Mouse (Mus musculus) Patski (cell line): Measurements from ENCODE around the gene Gpx8. TPM values are rescaled to one million over a fixed set of nuclear protein-coding genes. Genes with fewer than 3 reads are reported as not detected.

ENCODE experiments used
- ATAC-seq: fragments of 100-300 bp; one replicate; pipeline ENCODE4 v1.8.0; 2021
- CTCF ChIA-PET: fragments of 350-600 bp; sonication (Branson Sonifier 250); formaldehyde crosslinking; loops from one replicate; lab custom pipeline; 2022; ENCODE audit warnings: inconsistent platforms; lab: Charles Lee
- POLR2A ChIA-PET: fragments of 350-600 bp; sonication (Branson Sonifier 250); formaldehyde crosslinking; loops from one replicate; lab custom pipeline; 2022; ENCODE audit warnings: antibody characterized with exemption, inconsistent platforms; lab: Charles Lee
- DNase-seq: peaks from one replicate; pipeline ENCODE4 v3.0.0-alpha.2; 2011; ENCODE audit warnings: low read depth, low spot score
- H3K27me3 ChIP-seq: fragments of 371-371 bp; one replicate; pipeline ENCODE4 v1.5.1; 2021
- CTCF ChIP-seq: fragments of 100-300 bp; IDR thresholded peaks from one replicate; pipeline ENCODE4 v1.5.1; 2021
- in situ Hi-C: fragments of 300-500 bp; cut with MboI; formaldehyde crosslinking; loops from 3 replicates; pipeline ENCODE4 v1.11.1; 2018; ENCODE audit warnings: low pct_unique_long_range_greater_than_20kb, mixed read lengths
- polyA plus RNA-seq: library from polyadenylated mRNA; unstranded; gene quantifications from one replicate; pipeline ENCODE4 v1.2.3, GENCODE M21; 2021

The Gpx8 gene
- polyA plus RNA-seq, 1 experiment from 2014 or later = 105 TPM

DNA sequence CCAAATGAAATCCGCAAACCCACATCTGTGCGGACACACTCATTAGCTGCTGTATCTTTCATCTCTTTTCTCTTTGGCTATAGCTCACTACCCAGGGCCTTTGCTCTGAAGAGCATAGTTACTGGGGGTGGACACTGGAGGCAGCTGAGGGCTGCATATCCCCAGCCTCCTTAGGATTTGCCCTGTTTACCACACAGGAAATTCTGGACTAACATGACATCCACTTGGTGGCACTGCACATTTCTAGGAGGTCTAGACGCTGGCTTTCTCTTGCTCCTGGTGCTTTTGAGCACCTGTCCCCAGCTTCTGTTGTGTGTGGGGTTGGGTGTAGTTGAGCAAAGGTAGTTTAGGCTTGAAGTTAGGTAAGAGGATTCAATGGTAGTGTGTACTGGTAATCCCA lies 1.4 kb upstream of the Gpx8 start:
- ATAC-seq = no peak
- in situ Hi-C loops = loop anchor here (5.0 kb wide), 1 partner anchor 570 kb away; the partner anchor contains the start of gene Snx18
- DNase-seq = no peak
- H3K27me3 ChIP-seq = no peaks in the 10 kb centered on the region
- POLR2A ChIA-PET = no interaction called here
- CTCF ChIA-PET = interaction anchor here (1.0 to 4.9 kb wide), 2 partner anchors 11 to 217 kb away, joined by 5 to 25 read pairs; no protein-coding TSS in a partner anchor
- TF ChIP-seq CTCF = no peak

DNA sequence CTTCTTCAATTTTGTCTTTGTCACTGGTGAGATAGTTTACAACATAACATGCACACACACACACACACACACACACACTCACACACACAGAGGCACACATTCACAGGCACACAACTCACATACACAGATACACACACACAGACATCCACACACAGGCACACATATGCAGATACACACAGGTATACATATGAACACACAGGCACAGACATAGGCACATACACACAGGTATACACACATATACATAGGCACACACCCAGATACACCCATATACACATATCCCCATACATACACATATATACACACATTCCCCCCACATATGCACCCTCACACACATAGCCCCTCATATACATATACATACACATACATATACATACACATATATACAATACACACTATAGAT lies 808 bp upstream of the Gpx8 start:
- no peak for TF ChIP-seq CTCF
- in situ Hi-C loops = loop anchor here (5.0 kb wide), 1 partner anchor 570 kb away; the partner anchor contains the start of gene Snx18
- no peaks in the 10 kb centered on the region for H3K27me3 ChIP-seq
- no peak for ATAC-seq
- POLR2A ChIA-PET = no interaction called here
- CTCF ChIA-PET = interaction anchor here (1.6 to 4.9 kb wide), 3 partner anchors 10 to 219 kb away, joined by 13 to 35 read pairs (median 25); no protein-coding TSS in a partner anchor
- DNase-seq = no peak

DNA sequence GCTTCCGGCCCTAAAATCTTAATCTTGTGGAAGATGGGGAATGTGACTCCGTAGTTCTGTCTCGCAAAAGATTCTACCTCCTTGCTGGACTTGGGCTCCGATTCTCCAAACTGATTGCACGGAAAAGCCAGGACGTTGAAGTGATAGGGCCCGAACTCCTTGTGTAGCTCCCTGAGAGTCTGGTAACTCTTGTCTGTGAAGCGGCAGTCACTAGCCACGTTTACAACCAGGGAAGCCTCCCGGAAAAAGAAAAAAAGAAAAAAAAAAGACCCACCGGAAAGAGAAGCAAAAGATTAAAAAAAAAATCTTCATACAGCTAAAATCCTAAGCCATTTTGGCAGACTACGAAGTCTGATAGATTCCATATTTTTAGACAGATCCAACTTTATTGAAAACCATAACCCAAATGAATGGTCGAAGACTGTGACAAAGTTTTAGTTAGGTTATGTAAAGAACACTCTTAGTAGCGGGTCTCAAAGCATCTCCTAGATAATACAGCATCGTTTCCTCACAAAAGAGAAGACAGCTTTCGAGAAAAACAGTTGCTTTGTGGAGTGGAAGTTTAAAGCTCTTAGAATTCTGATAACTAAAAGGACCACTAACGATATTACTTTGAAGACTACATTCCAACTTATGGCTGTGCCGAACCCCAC lies 626 bp downstream of the Gpx8 start:
- ATAC-seq = no peak
- H3K27me3 ChIP-seq = no peaks in the 10 kb centered on the region
- no peak for TF ChIP-seq CTCF
- ChIA-PET POLR2A (interaction anchor here (0.6 to 0.7 kb wide), 4 partner anchors 13 to 1709 kb away, joined by 3 to 7 read pairs (median 4); no protein-coding TSS in a partner anchor), CTCF (interaction anchor here (0.6 to 4.9 kb wide), 12 partner anchors 9 to 573 kb away, joined by 3 to 35 read pairs (median 3); partner anchors contain the start of gene Snx18)
- no peak for DNase-seq
- in situ Hi-C loops = loop anchor here (5.0 kb wide), 1 partner anchor 572 kb away; the partner anchor contains the start of gene Snx18

DNA sequence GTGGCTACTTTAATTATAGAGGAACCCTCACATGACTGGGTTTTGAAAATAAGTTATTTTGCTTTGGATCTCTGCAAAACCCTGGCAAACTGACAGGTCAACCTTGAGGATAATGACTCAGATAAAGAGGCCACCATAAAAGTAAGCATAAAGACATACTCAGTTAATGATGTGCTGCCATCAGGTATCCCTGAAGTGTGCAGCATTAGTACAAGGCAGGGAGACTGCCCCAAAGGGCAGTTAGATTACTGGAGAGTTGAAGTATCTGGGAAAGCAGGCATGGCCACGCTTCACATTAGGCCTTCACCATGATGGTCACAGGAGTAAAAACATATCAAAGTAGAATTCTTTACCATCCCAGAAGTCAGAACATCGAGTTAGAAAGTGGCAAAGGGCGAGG lies 1.3 kb downstream of the Gpx8 start:
- POLR2A ChIA-PET = no interaction called here

DNA sequence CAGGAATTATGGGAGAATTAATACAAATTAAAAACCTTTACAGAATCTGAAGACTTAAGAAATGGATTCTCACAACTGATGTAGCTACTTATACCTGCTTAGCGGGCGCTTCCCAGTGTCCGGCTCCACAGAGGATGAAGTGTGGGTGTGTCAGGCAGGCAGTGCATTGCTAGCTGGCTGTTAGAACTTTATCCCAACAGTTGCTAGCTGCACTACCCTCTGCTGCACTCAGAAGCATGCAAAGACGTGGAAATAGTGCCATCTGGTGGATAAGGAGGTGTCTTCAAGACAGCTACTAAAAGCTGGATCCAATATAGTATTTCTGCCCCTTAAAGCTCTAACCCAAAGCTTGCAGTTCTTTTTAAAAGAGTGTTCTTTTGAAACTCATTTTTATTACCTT lies 10.4 kb downstream of the Gpx8 start:
- ChIA-PET POLR2A (no interaction called here), CTCF (interaction anchor here (0.6 to 3.3 kb wide), 15 partner anchors 11 to 362 kb away, joined by 3 to 25 read pairs (median 4); partner anchors contain the start of genes Dhx29, Gpx8 and Mtrex)
- H3K27me3 ChIP-seq = no peaks in the 10 kb centered on the region
- in situ Hi-C loops = loop anchor here (5.0 kb wide), 3 partner anchors 49 to 364 kb away; partner anchors contain the start of genes Ccno, Dhx29 and Mtrex
- TF ChIP-seq CTCF = peak; percentile 86
- peak; percentile 85 for ATAC-seq
- peak; percentile 51 for DNase-seq

More for the DNA sequence above, 1.3 kb downstream of the Gpx8 start:
- no peaks in the 10 kb centered on the region for H3K27me3 ChIP-seq
- no peak for ATAC-seq
- TF ChIP-seq CTCF = no peak
- CTCF ChIA-PET = interaction anchor here (1.1 to 4.9 kb wide), 4 partner anchors 8 to 221 kb away, joined by 3 to 35 read pairs (median 14); no protein-coding TSS in a partner anchor
- in situ Hi-C loops = loop anchor here (5.0 kb wide), 1 partner anchor 572 kb away; the partner anchor contains the start of gene Snx18
- no peak for DNase-seq

DNA sequence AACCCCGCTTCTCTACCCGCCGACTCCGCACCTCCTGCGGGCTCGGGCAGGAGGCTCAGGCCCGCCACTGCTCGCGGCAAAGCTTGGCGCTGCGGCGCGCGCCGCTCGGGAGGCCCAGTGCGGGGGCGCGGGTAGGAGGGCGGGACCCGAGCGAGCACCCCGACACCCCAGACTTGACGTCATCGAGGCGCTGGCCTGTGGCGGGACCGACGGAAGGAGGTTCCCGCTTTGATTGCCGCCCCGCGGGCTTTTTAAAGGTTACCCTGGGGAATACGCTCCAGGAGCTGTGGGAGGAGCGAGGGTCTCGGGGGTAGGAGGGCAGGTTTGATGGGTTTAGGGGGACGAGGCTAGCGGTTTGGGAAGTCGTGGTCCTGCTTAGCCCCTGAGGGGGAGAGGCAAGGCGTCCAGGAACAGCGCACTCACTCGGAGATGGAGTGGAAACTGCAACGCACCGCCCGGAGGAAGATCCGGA lies 11.2 kb downstream of the Gpx8 start, which contains the start of gene Cdc20b:
Cdc20b (plus strand) TSS at position 162 of the 472 bp plus-strand sequence.
- ChIA-PET CTCF (interaction anchor here (3.1 kb wide), 1 partner anchor 107 kb away, joined by 9 read pairs; the partner anchor contains the start of genes Dhx29 and Mtrex), POLR2A (no interaction called here)
- ATAC-seq (peak; percentile 37), DNase-seq (no peak)
- no peak for TF ChIP-seq CTCF
- H3K27me3 ChIP-seq = peaks cover 2% of the 10 kb centered on the region
- in situ Hi-C loops = loop anchor here (5.0 kb wide), 3 partner anchors 48 to 363 kb away; partner anchors contain the start of genes Ccno, Dhx29 and Mtrex

DNA sequence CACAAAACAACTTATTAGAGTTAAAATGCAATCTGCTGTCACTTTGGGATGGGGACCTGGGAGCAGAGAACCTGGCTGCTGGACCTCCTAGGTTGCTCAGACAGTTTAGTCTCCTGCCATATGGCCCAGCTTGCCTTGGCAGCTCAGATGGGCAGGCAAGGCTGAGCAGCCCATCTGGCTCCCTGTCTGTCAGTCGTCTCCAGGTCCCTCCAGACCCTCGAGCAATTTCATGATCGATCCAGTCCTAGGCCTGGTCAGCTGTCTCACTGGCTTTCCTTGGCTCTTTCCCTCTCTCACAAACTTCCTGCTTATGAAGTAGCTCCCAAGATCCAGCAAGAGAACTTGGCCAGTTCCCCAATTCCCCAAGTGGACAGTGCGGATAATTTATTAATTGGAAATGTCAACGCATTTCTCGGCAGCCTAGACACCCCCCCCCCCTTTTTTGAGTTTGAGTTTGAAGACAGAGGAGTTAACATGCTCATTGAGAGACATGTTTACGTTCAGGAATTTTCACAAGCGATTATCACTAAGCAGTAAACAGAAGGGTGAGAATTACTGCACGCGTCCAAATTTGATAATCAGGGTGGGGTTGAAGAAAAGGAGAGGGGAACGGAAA lies 11.8 kb downstream of the Gpx8 start:
- in situ Hi-C loops = no loop called here
- ChIA-PET POLR2A (interaction anchor here (0.6 to 0.7 kb wide), 2 partner anchors 54 to 373 kb away, joined by 3 to 4 read pairs; no protein-coding TSS in a partner anchor), CTCF (interaction anchor here (3.1 kb wide), 1 partner anchor 107 kb away, joined by 9 read pairs; the partner anchor contains the start of genes Dhx29 and Mtrex)
- peaks cover 5% of the 10 kb centered on the region for H3K27me3 ChIP-seq
- TF ChIP-seq CTCF = no peak
- DNase-seq (no peak), ATAC-seq (no peak)

DNA sequence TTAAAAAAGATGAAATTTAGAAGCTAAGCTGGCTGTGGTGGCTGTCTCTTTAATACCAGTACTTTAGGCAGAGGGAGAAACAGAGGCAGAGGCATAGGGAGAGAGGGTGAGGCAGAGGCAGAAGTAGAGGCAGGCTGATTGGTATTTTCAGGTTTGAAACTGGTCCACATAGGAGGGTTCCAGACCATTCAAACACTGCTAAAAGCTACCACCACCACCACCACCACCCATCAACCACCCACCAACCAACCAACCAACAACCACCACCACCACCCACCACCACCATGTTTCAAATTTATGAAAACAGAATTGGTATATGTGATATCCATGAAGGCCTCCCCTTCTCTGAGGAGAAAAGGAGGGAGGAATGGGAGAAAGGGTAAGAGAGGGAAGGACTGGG lies 13.4 kb downstream of the Gpx8 start:
- no peak for ATAC-seq
- H3K27me3 ChIP-seq = peaks cover 15% of the 10 kb centered on the region
- DNase-seq = no peak
- ChIA-PET CTCF (interaction anchor here (0.7 kb wide), 1 partner anchor 108 kb away, joined by 3 read pairs; no protein-coding TSS in a partner anchor), POLR2A (no interaction called here)
- in situ Hi-C loops = no loop called here
- no peak for TF ChIP-seq CTCF

DNA sequence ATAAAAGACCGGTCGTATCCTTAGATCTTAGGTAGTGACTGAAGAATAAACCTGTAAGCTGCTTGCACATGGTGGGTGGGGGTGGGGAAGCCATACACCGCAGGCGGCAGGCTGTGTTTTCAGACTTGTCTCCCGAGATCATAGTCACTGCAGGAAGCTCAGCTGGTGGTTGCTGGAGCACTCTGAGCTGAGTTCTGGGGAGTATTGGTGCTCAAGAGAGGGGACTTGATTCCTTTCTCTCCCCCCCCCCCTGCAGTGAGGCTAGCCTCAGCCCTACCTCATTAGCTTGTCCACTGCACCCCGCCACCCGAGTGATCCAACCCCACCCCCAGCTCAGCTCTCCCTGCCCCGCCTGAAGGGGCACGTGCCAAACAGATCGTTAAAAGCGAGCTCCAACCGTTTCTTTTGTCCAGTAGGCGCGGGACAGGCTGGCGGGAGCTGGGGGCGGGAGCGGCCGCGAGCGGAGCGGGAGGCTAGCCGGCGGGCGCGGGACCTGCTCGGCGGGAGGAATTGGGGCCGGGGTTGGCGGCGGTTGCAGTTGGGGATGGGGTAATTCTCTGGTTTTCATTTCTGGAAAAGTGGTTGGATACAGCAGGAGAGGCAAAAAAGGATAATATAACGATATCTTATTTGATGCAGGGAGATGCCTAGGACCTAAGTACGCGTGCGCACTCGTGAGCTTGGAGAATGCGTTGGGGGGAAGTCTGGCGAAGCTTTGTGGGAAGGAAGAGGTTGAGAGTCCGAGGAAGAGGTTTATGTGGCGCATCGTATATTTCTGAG lies 14.2 kb downstream of the Gpx8 start:
- ATAC-seq (no peak), DNase-seq (no peak)
- ChIA-PET POLR2A (interaction anchor here (0.6 to 0.7 kb wide), 2 partner anchors 14 to 404 kb away, joined by 3 read pairs; no protein-coding TSS in a partner anchor), CTCF (no interaction called here)
- TF ChIP-seq CTCF = no peak
- in situ Hi-C loops = no loop called here
- H3K27me3 ChIP-seq = peaks cover 15% of the 10 kb centered on the region
